Mouse (Mus musculus) C2C12 (cell line): ENCODE data around the gene Krt27. TPM values are rescaled to one million over a fixed set of nuclear protein-coding genes. Genes with fewer than 3 reads are reported as not detected.

ENCODE experiments used
- H3K27me3 ChIP-seq: one replicate; pipeline ENCODE4 v1.6.1; 2011; ENCODE audit not compliant: control insufficient read depth, insufficient read depth, insufficient read length
- H3K36me3 ChIP-seq: one replicate; pipeline ENCODE4 v1.6.1; 2011; ENCODE audit not compliant: control insufficient read depth, insufficient read depth
- H3K4me3 ChIP-seq: one replicate; pipeline ENCODE4 v1.5.1; 2011; ENCODE audit warnings: mild to moderate bottlenecking, control low read depth; ENCODE audit not compliant: poor library complexity, insufficient read depth, severe bottlenecking
- H3K79me2 ChIP-seq: one replicate; pipeline ENCODE4 v1.6.1; 2011; ENCODE audit not compliant: control insufficient read depth, insufficient read depth
- H3K79me3 ChIP-seq: one replicate; pipeline ENCODE4 v1.6.1; 2011; ENCODE audit warnings: low read depth, control low read depth
- H3ac ChIP-seq: one replicate; pipeline ENCODE3; 2011; ENCODE audit warnings: low read depth; ENCODE audit not compliant: control insufficient read depth, insufficient read length
- CEBPB ChIP-seq: IDR thresholded peaks from one replicate; pipeline ENCODE4 v1.6.1; 2011; ENCODE audit warnings: low read depth, mild to moderate bottlenecking, control low read depth, moderate library complexity
- CTCF ChIP-seq: IDR thresholded peaks from one replicate; pipeline ENCODE4 v1.5.1; 2011; ENCODE audit not compliant: control insufficient read depth, insufficient read depth, insufficient read length
- FOSL1 ChIP-seq: IDR thresholded peaks from one replicate; pipeline ENCODE4 v1.8.0; 2011; ENCODE audit warnings: mild to moderate bottlenecking, low read length; ENCODE audit not compliant: poor library complexity, insufficient read depth, severe bottlenecking
- MAX ChIP-seq: IDR thresholded peaks from one replicate; pipeline ENCODE4 v1.6.1; 2011; ENCODE audit warnings: mild to moderate bottlenecking, control low read depth
- MYOD1 ChIP-seq: IDR thresholded peaks from one replicate; pipeline ENCODE4 v1.6.1; 2011; ENCODE audit warnings: low read depth; ENCODE audit not compliant: control insufficient read depth, insufficient read length
- MYOG ChIP-seq: IDR thresholded peaks from one replicate; pipeline ENCODE4 v1.6.1; 2011; ENCODE audit not compliant: control insufficient read depth, insufficient read length; ENCODE audit errors: extremely low read depth
- USF1 ChIP-seq: IDR thresholded peaks from one replicate; pipeline ENCODE4 v1.6.1; 2011; ENCODE audit warnings: low read depth, mild to moderate bottlenecking, control low read depth, moderate library complexity
- polyA plus RNA-seq: library from polyadenylated mRNA; unstranded; fragments of >200 nt; fragmentation: generic; extraction: Trizol; gene quantifications from one replicate; pipeline ENCODE4 v1.2.1, GENCODE M21; 2012; ENCODE audit warnings: missing spikeins

Krt27 gene
- polyA plus RNA-seq, 1 experiment = not detected

DNA sequence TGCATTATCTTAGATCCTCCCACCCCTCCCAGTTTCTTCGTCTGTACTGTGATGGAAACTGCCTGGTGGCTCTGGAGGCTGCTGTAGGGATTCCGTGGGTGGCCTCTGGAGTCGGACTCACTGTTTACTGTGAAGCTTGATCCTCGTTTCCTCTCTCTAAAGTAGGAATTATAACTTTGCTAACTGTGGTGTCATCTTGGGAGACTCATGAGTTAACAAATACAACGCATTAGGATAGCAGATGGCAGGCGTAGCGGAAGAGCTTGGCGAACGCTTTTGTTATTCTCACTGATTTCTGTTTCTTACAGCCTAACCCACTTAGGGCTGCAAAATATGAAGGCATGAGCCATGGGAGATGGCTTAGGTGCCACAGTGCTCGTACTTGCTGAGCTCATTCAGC lies 41.6 kb upstream of the Krt27 start:
- no peak for TF ChIP-seq CEBPB
- no peak for TF ChIP-seq USF1
- no peak for TF ChIP-seq MAX
- TF ChIP-seq MYOG = no peak
- TF ChIP-seq MYOD1 = no peak
- no peak for TF ChIP-seq CTCF
- TF ChIP-seq FOSL1 = no peak
- Histone ChIP-seq H3K36me3 (peaks cover 2% of the 10 kb centered on the region), H3ac (no peak overlapping the region), H3K79me2 (no peaks in the 10 kb centered on the region), H3K79me3 (no peaks in the 10 kb centered on the region), H3K4me3 (no peak overlapping the region), H3K27me3 (peaks cover 4% of the 10 kb centered on the region)

DNA sequence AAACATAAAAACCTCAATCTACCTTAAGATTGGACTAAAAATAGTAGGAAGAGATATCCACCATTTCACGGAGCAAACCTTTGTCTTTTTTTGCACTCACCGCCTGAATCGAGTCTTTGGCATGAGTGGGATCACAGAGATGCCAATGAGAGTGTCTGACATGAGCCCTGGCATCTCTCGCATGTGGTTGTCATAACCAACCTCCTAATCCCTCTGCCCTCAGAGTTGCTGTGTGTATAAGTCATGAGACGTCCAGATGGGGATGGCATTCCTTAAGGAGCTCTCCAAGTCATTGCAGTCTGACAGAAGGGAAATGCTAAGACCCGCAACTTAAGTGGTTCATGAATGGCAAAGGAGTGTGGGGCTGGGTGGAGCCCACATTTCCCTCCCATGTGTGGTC lies 40.5 kb upstream of the Krt27 start:
- Histone ChIP-seq H3K4me3 (no peak overlapping the region), H3K27me3 (no peaks in the 10 kb centered on the region), H3ac (no peak overlapping the region), H3K79me3 (no peaks in the 10 kb centered on the region), H3K36me3 (peaks cover 3% of the 10 kb centered on the region), H3K79me2 (no peaks in the 10 kb centered on the region)
- TF ChIP-seq CTCF (no peak), MYOG (no peak), MAX (no peak), CEBPB (no peak), USF1 (no peak), FOSL1 (no peak), MYOD1 (no peak)

DNA sequence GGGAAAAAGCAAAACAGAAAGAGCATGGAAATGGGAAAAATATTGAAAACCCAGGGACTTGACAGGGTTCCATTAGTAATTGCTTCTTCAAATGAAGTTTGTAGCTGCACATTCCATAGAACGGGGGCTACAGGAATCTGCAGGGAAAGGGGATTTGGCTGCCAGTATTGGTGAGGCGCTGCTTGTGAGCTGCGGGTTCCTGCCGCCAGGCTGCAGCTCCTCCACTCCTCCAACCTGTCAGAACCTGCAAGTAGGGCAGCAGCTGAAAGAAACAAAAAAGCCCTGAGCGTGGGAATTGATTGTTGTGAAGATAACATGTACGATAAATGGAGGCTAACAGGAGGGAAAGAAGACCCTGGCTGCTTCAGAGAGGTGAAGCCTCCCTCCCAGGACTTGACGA lies 40.0 kb upstream of the Krt27 start:
- peaks cover 3% of the 10 kb centered on the region for H3K36me3 ChIP-seq
- H3K4me3 ChIP-seq = no peak overlapping the region
- H3K27me3 ChIP-seq = no peaks in the 10 kb centered on the region
- no peaks in the 10 kb centered on the region for H3K79me3 ChIP-seq
- H3ac ChIP-seq = no peak overlapping the region
- TF ChIP-seq CTCF = no peak
- TF ChIP-seq MYOG = no peak
- no peak for TF ChIP-seq MYOD1
- no peak for TF ChIP-seq MAX
- H3K79me2 ChIP-seq = no peaks in the 10 kb centered on the region

GRCm38 (mm10) chr11:99389264-99389663 lies 38.4 kb upstream of the Krt27 start, which contains the start of gene Krt10:
TSS of gene Krt10 (minus strand) at chr11:99389364.
- H3K4me3 ChIP-seq = no peak within 1 kb of the TSS
- TF ChIP-seq CTCF (no peak), MYOG (no peak), CEBPB (no peak), MYOD1 (no peak), FOSL1 (no peak), MAX (no peak), USF1 (no peak)

DNA sequence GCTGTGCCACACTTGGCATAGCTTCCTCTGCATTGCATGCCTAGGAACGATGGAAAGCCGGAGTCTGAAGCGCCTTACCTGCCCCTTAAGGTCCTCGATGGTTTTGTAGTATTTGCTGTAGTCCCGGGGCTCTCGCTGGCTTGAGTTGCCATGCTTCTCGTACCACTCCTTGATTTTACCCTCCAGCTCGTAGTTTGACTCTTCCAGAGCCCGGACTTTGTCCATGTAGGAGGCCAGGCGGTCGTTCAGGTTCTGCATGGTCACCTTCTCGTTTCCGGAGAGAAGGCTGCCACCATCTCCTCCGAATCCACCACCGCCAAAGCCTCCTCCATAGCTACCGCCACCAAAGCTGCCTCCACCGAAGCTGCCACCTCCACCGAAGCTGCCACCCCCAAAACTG lies 37.8 kb upstream of the Krt27 start:
- TF ChIP-seq MYOG (no peak), FOSL1 (no peak), USF1 (no peak), CTCF (no peak), MYOD1 (no peak), CEBPB (no peak), MAX (no peak)
- H3K27me3 ChIP-seq = no peaks in the 10 kb centered on the region
- peaks cover 3% of the 10 kb centered on the region for H3K36me3 ChIP-seq
- H3K79me3 ChIP-seq = no peaks in the 10 kb centered on the region
- H3K79me2 ChIP-seq = no peaks in the 10 kb centered on the region
- H3ac ChIP-seq = no peak overlapping the region
- no peak overlapping the region for H3K4me3 ChIP-seq

More at GRCm38 (mm10) chr11:99389264-99389663, 38.4 kb upstream of the Krt27 start, which contains the start of gene Krt10:
- no peaks in the 10 kb centered on the region for H3K27me3 ChIP-seq
- no peaks in the 10 kb centered on the region for H3K79me2 ChIP-seq
- no peaks in the 10 kb centered on the region for H3K79me3 ChIP-seq
- H3K36me3 ChIP-seq = peaks cover 3% of the 10 kb centered on the region
- H3ac ChIP-seq = no peak within 1 kb of the TSS

DNA sequence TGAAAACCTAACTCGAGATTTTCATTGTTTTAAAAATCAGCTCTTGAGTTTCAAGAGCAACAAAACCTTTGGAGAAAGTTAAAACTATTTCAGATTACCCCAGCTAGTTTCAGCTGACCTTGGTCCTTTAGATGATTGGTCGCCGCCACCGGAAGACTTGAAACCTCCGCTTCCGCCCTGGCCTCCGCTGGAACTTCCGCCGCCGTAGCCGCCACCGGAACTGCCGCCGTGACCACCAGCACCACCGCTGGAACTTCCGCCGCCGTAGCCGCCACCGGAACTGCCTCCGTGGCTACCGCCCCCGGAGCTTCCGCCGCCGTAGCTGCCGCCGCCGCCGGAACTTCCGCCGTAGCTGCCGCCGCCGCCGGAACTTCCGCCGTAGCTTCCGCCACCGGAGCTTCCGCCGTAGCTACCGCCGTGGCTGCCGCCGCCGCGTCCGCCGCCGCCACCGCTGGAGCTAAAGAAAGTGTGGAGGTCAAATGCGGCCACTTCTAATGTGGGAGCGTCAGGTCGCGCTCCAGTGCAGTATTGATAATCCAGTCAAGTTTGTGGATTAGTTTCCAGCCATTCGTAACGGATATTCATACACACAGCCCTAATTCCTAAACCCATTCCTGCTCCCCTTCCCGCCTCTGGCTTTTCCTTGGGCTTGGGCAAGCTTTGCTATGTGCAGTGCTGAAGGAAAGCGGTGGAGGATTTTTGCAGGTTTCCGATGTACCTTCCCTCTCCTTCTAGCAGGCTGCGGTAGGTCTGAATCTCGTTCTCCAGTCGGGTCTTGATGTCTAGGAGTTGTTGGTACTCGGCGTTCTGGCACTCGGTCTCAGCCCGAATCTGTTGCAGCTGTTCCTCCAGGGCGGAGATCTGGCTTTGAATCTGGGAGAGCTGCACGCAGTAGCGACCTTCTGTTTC lies 35.2 kb upstream of the Krt27 start:
- no peaks in the 10 kb centered on the region for H3K79me2 ChIP-seq
- H3K36me3 ChIP-seq = peaks cover 3% of the 10 kb centered on the region
- no peaks in the 10 kb centered on the region for H3K79me3 ChIP-seq
- TF ChIP-seq MYOD1 (no peak), MAX (no peak), MYOG (no peak), USF1 (no peak), FOSL1 (no peak), CTCF (no peak), CEBPB (no peak)
- H3K4me3 ChIP-seq = peak overlapping the region; percentile 53
- peak overlapping the region; percentile 70 for H3ac ChIP-seq
- H3K27me3 ChIP-seq = no peaks in the 10 kb centered on the region
